Mouse (Mus musculus): Measurements from ENCODE around the gene Rilp.

Gene Rilp

GRCm38 (mm10) chr11:75487496-75487895 is 22.4 kb upstream of the Rilp start:
- no peak for ATAC-seq (ENCODE audit: insufficient number of reproducible peaks, low FRiP score, low TSS enrichment)

DNA sequence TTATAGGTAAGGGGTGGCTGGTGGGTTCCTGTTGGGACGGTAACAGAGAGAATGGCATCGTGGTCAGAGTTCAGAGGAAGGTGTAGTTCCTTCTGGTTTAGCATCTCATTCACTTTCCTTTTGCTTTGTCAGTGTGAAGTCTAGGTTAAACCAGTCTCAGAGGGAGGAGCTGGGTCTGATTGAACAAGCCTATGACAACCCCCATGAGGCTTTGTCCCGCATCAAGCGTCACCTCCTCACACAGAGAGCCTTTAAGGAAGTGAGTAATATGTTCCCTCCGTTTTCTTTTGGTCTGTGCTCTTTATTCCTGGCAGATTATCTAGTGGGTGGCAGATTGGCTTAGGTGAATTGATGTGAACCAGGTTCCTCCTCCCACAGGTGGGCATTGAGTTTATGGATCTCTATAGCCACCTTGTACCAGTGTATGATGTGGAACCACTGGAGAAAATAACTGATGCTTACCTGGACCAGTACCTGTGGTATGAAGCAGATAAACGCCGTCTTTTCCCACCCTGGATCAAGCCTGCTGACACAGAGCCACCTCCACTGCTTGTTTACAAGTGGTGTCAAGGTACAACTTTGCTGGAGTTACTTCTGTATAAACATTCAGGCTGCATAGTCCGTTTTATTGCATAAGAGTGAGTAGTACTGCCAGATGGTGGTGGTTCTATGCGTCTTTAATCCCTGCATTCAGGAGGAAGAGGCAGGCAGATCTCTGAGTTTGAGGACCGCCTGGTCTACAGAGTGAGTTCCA is 15.4 kb upstream of the Rilp start:
- ATAC-seq (ENCODE audit: insufficient number of reproducible peaks, low FRiP score, low TSS enrichment): no peak

- no peak for ATAC-seq (ENCODE audit: insufficient number of reproducible peaks, low FRiP score, low TSS enrichment)
These were observed 11.8 kb upstream of the Rilp start for GRCm38 (mm10) chr11:75498126-75498525.

DNA sequence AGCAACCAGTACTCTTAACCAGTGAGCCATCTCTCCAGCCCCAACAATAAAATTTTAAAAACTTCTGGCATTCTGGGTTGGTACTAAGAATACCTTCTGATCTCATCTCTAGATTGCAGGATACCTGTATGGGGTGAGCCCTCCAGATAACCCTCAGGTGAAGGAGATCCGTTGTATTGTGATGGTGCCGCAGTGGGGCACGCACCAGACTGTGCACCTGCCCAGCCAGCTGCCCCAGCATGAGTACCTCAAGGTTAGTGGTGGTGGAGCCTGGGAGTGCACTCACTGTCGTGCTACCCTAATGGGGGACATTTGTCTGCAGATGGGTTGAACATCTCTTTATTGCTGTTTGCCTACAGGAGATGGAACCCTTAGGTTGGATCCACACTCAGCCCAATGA is 1.7 kb upstream of the Rilp start:
- ATAC-seq (ENCODE audit: insufficient number of reproducible peaks, low FRiP score, low TSS enrichment): no peak

DNA sequence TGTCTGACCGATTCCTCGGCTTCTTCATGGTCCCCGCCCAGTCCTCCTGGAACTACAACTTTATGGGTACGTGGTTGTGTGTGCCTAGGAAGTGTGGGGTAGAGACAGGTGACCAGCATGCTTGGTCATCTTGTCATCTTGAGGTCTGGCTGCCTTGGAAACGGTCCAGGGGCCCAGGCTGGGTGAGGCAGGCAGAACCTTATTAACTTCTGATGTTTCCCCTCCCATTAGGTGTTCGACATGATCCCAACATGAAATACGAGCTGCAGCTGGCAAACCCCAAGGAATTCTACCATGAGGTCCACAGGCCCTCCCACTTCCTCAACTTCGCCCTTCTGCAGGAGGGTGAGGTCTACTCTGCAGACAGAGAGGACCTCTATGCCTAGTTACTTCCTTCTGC is 990 bp upstream of the Rilp start:
- ATAC-seq (ENCODE audit: insufficient number of reproducible peaks, low FRiP score, low TSS enrichment): no peak

- peak; percentile 80 for ATAC-seq (ENCODE audit: insufficient number of reproducible peaks, low FRiP score, low TSS enrichment)
These were observed 716 bp downstream of the Rilp start for GRCm38 (mm10) chr11:75510627-75510993.

DNA sequence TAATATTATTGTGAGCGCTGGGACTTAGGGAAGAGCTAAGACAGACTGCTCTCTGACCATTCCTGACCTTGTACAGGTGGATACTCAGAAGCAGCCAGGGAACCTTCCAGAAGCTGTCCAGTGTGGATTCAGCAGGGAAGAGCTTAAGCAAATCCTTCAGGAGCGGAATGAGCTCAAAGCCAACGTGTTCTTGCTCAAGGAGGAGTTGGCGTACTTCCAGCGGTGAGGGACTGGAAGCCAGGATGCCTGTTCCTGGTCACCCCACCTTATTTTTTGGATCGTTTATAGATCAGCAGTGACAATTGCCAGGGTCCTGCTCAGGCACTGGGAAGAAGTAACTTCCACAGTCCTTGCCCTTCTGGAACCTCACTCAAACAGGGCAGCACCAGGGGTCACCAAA is 1.3 kb downstream of the Rilp start:
- ATAC-seq (ENCODE audit: insufficient number of reproducible peaks, low FRiP score, low TSS enrichment): no peak

- no peak for ATAC-seq (ENCODE audit: insufficient number of reproducible peaks, low FRiP score, low TSS enrichment)
These were observed 2.6 kb downstream of the Rilp start for GRCm38 (mm10) chr11:75512301-75513018.

GRCm38 (mm10) chr11:75513336-75513735 is 3.4 kb downstream of the Rilp start, which contains the start of gene Scarf1:
TSS of gene Scarf1 (plus strand) at chr11:75513540.
- ATAC-seq (ENCODE audit: insufficient number of reproducible peaks, low FRiP score, low TSS enrichment): no peak

- no peak for ATAC-seq (ENCODE audit: insufficient number of reproducible peaks, low FRiP score, low TSS enrichment)
These were observed 5.3 kb downstream of the Rilp start for GRCm38 (mm10) chr11:75515186-75515585.

- ATAC-seq (ENCODE audit: insufficient number of reproducible peaks, low FRiP score, low TSS enrichment): no peak
These were observed 10.1 kb downstream of the Rilp start for GRCm38 (mm10) chr11:75519834-75520633.

- ATAC-seq (ENCODE audit: insufficient number of reproducible peaks, low FRiP score, low TSS enrichment): no peak
These were observed 11.7 kb downstream of the Rilp start for GRCm38 (mm10) chr11:75521609-75522008.

DNA sequence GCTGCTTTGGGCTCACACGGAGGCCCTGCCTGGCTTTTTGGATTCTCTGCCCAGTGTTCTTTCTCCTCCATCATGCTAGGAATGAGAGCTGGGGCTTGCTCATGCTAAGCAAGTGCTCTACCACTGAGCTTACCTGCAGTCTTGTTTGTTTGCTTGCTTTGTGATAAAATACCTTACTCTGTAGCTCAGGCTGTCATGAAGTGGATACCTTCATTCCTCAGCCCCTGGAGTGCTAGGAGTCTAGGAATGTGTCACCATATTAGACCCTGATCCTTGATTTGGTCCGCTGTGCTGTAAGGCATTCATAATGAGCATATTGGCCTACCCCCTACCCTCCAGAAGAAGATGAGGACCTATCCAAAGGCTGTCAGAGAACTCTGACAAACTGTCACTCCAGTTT is 12.9 kb downstream of the Rilp start:
- ATAC-seq (ENCODE audit: insufficient number of reproducible peaks, low FRiP score, low TSS enrichment): no peak

GRCm38 (mm10) chr11:75525531-75526125 is 15.7 kb downstream of the Rilp start:
- ATAC-seq (ENCODE audit: insufficient number of reproducible peaks, low FRiP score, low TSS enrichment): no peak

GRCm38 (mm10) chr11:75526943-75527342 is 17.0 kb downstream of the Rilp start:
- no peak for ATAC-seq (ENCODE audit: insufficient number of reproducible peaks, low FRiP score, low TSS enrichment)

DNA sequence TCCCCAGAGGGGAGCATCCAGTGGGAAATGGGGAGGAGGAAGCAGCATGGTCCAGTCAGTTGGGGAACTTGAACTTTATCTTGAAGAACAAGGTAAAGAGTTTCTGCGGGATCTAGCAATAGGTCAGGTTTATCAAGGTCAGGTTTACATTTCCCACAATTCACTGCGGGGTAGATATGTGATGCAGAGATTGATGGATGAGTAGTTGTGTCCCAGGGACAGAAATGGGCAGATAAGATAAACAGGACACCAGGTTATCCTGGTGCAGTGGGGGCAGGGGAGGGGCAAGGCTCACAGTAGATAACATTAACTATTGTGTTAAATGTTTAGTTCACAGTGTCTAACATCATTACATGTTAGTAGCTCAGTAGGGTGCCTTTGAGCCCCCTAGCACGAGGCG is 19.9 kb downstream of the Rilp start:
- no peak for ATAC-seq (ENCODE audit: insufficient number of reproducible peaks, low FRiP score, low TSS enrichment)

DNA sequence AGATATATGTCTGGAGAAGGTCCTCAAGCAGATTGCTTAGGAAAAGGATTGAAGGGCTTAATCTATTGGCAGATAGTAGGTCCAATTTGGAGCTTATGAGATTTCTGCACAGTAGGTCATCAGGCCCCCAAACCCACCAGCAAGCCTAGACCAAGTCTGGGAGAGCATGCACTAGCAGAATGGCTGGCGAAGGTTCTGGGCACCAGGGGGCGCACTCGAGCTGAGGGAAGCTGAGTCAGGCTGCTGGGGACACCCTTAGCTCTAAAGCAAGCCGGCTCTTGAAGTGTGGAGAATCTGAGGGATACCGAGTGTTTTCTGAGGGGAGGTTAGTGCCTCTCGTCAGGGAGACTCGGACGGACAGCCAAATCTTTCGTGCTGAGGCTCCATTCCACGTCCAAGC is 20.4 kb downstream of the Rilp start:
- ATAC-seq (ENCODE audit: insufficient number of reproducible peaks, low FRiP score, low TSS enrichment): peak; percentile 53; the same call in 1 of the 2 replicates

DNA sequence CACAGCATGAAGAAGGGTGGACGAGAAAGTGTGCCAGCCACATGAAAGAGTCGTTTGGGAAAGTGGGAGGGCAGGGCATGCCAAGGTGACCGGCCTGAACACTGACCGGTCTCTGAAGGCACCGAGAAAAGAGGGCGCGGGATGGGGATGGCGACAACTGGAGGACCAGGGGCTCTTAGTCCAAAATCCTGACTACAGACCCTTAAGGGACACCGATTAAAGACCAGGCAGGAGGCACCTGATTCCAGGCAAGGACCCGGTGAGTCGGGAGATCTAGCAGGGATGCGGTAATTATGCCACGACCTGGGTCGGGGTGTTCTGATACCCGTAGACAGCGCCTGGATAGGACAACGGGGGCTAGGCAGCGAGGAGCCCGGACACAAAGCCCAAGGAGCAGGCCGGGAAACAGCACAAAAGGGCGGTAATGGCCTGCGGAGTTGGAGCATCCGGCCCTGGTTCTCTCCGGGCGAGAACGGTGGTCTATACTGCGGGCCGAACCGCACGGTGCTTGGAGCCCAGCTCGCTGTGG is 21.0 kb downstream of the Rilp start:
- no peak for ATAC-seq (ENCODE audit: insufficient number of reproducible peaks, low FRiP score, low TSS enrichment)

DNA sequence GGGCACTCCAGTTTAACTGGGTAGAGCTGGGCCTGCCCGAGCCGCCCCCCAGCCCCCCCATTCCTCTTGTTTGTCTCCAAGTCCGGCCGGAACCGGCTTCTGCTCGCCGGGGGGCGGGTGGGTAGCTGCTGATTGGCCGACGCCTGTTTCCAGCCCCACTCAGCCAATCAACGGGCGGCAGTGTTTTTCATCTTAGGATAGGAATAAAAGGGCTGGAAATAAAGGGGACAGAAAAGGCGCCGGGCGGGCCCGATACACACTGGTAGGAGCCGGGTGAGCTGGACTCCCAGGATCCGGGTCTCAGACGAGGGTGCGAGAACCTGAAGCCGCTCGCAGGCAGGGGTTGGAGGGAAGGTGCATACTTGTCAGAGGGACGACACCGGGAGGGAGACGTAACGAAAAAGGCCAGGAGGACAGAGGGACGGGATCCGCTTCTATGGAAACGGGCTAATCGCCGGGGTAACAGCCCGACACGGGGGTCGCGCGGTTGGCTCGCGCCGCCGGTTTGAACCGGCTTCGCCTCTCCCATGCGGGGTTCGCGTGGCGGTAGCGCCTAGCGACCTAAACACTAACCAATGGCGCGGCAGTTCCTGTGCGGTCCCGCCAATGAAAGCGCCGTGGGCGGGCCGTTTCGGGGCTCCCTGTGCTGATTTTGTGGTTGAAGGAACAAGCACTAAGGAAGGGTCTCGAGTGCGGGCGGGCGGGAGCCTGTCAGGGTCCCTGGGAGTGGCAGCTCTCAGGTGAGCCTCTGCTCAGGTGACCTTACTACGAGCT is 21.8 kb downstream of the Rilp start, which contains the start of gene Slc43a2:
TSS of gene Slc43a2 (plus strand) at position 226 of the 774 bp plus-strand sequence.
- peak; percentile 73 for ATAC-seq (ENCODE audit: insufficient number of reproducible peaks, low FRiP score, low TSS enrichment)
